Mouse (Mus musculus) myocyte (in vitro differentiated cells): ENCODE measurements at regions not wholly inside any gene's neighbourhood (a gene's known extent, or its start where the extent isn't known, plus 50 kb on each side); places are given as distances from the start of the nearest gene placed in this dataset.

Experiments used
- H3K27me3 ChIP-seq: one replicate; pipeline ENCODE4 v1.6.1; 2011; ENCODE audit not compliant: control insufficient read depth, insufficient read depth, insufficient read length
- H3K36me3 ChIP-seq: one replicate; pipeline ENCODE4 v1.6.1; 2011; ENCODE audit not compliant: control insufficient read depth, insufficient read depth
- H3K4me2 ChIP-seq: one replicate; pipeline ENCODE4 v1.6.1; 2011; ENCODE audit warnings: low read depth, control low read depth
- H3K4me3 ChIP-seq: one replicate; pipeline ENCODE4 v1.5.1; 2011; ENCODE audit warnings: mild to moderate bottlenecking, control low read depth, moderate library complexity
- H3K79me2 ChIP-seq: one replicate; pipeline ENCODE4 v1.6.1; 2011; ENCODE audit not compliant: control insufficient read depth, insufficient read depth
- H3ac ChIP-seq: one replicate; pipeline ENCODE4 v1.6.1; 2011; ENCODE audit not compliant: control insufficient read depth, insufficient read length
- CEBPB ChIP-seq: IDR thresholded peaks from 2 replicates; pipeline ENCODE4 v1.6.1; 2011; ENCODE audit warnings: mild to moderate bottlenecking, moderate library complexity; ENCODE audit not compliant: poor library complexity, insufficient read depth, severe bottlenecking
- E2F4 ChIP-seq: IDR thresholded peaks from one replicate; pipeline ENCODE4 v1.6.1; 2011; ENCODE audit warnings: mild to moderate bottlenecking, control low read depth, moderate library complexity; ENCODE audit not compliant: insufficient read depth
- MAX ChIP-seq: IDR thresholded peaks from one replicate; pipeline ENCODE4 v1.6.1; 2011; ENCODE audit warnings: low read depth, mild to moderate bottlenecking, control low read depth
- MYOD1 ChIP-seq, 3 experiments: IDR thresholded peaks; one replicate each; pipeline ENCODE4 v1.6.1; 2011; ENCODE audit warnings: control low read depth in 2 of 3, low read depth in 2 of 3, mild to moderate bottlenecking in 2 of 3, moderate library complexity in 1 of 3; ENCODE audit not compliant: insufficient read length in 2 of 3, control insufficient read depth in 1 of 3
- MYOG ChIP-seq, 3 experiments: IDR thresholded peaks; one replicate each; pipeline ENCODE4 v1.6.1; 2011; ENCODE audit warnings: control low read depth in 2 of 3, low read depth in 2 of 3, mild to moderate bottlenecking in 2 of 3; ENCODE audit not compliant: insufficient read length in 2 of 3, control insufficient read depth in 1 of 3, insufficient read depth in 1 of 3
- POLR2A ChIP-seq: IDR thresholded peaks from one replicate; pipeline ENCODE4 v1.6.1; 2011; ENCODE audit warnings: low read depth, mild to moderate bottlenecking, control low read depth, moderate library complexity; ENCODE audit not compliant: insufficient read length
- POLR2AphosphoS2 ChIP-seq: IDR thresholded peaks from one replicate; pipeline ENCODE4 v1.6.1; 2011; ENCODE audit warnings: low read depth, control low read depth; ENCODE audit not compliant: insufficient read length
- REST ChIP-seq: IDR thresholded peaks from one replicate; pipeline ENCODE4 v1.6.1; 2011; ENCODE audit warnings: mild to moderate bottlenecking, control low read depth, moderate library complexity; ENCODE audit not compliant: insufficient read depth, insufficient read length
- SRF ChIP-seq: IDR thresholded peaks from one replicate; pipeline ENCODE4 v1.6.1; 2011; ENCODE audit warnings: low read depth; ENCODE audit not compliant: control insufficient read depth, insufficient read length
- TCF12 ChIP-seq: IDR thresholded peaks from one replicate; pipeline ENCODE4 v1.6.1; 2011; ENCODE audit warnings: mild to moderate bottlenecking, control low read depth; ENCODE audit not compliant: poor library complexity, insufficient read depth, severe bottlenecking
- TCF3 ChIP-seq: IDR thresholded peaks from one replicate; pipeline ENCODE4 v1.6.1; 2011; ENCODE audit warnings: low read depth, control low read depth; ENCODE audit not compliant: insufficient read length
- USF1 ChIP-seq: IDR thresholded peaks from one replicate; pipeline ENCODE4 v1.6.1; 2011; ENCODE audit warnings: low read depth, mild to moderate bottlenecking, control low read depth, moderate library complexity

DNA sequence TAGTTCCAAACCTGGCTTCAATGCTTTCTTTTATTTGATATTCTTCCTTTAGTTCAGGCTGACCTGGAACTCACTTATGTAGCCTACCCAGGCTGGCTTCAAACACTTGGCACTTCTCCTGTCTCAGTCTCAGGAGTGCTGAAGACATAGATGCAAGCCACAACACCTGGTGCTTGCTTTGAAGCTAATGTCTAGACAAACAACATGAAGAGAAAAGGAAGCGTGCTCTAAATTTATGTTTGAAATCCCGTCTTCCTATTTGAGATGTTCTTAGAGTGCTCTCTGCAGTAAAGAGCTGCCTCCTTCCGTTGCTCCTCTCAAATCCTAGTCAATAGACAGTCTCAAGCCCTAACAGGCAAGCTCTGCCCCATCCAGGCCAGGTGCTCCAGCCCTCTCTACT, 68.5 kb downstream of the Enc1 start:
- no peak for TF ChIP-seq TCF3
- TF ChIP-seq SRF, result no peak
- no peak for TF ChIP-seq MAX
- TF ChIP-seq USF1, result no peak

DNA sequence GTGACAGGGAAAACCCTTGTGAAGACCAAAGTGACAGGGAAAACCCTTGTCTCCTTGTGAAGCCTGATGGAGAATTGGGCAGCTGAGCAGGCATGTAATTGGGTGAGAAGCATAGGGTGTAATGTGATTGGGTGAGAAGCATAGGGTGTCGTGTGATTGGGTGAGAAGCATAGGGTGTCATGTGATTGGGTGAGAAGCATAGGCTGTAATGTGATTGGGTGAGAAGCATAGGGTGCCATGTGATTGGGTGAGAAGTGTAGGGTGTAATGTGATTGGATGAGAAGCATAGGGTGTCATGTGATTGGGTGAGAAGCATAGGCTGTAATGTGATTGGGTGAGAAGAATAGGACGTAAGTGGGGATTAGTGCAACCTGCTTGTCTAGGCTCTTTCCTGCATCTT, 67.5 kb downstream of the Enc1 start:
- Histone ChIP-seq H3K79me2 (no peaks in the 10 kb centered on the region), H3K36me3 (no peaks in the 10 kb centered on the region), H3ac (no peak overlapping the region), H3K4me2 (no peak overlapping the region), H3K4me3 (no peak overlapping the region), H3K27me3 (no peaks in the 10 kb centered on the region)
- TF ChIP-seq SRF (no peak), CEBPB (no peak), TCF3 (no peak), POLR2A (no peak), MAX (no peak), USF1 (no peak), REST (no peak), POLR2AphosphoS2 (no peak), MYOG (IDR thresholded peaks at IDR 0.05; ENCODE audit: control insufficient read depth in 1 of 3, insufficient read depth in 1 of 3, insufficient read length in 2 of 3, low read depth in 2 of 3) (no peak), MYOD1 (IDR thresholded peaks at IDR 0.05; ENCODE audit: control insufficient read depth in 1 of 3, insufficient read length in 2 of 3, low read depth in 2 of 3) (no peak), E2F4 (no peak), TCF12 (no peak)

More for the DNA sequence above, 68.5 kb downstream of the Enc1 start:
- H3K4me2 ChIP-seq, result no peak overlapping the region
- H3K27me3 ChIP-seq, result no peaks in the 10 kb centered on the region
- no peaks in the 10 kb centered on the region for H3K36me3 ChIP-seq
- H3K4me3 ChIP-seq, result no peak overlapping the region
- H3K79me2 ChIP-seq, result no peaks in the 10 kb centered on the region
- no peak overlapping the region for H3ac ChIP-seq
